Mouse (Mus musculus) left cerebral cortex, postnatal 4 days (tissue): ENCODE results near the gene Myh6. TPM values are rescaled to one million over a fixed set of nuclear protein-coding genes. Genes with fewer than 3 reads are reported as not detected.
"Not testable (repeated sequence)": the region's sequence is repeated elsewhere in the genome, so short reads cannot be mapped to it uniquely, and the experiment has no call there.

Experiments
- DNase-seq: peaks from one replicate; pipeline ENCODE4 v3.0.0-alpha.2; 2022
- intact Hi-C: fragments of 180-260 bp; cut with DNase I; formaldehyde crosslinking; loops from one replicate; pipeline ENCODE4 v1.15.1; 2025
- total RNA-seq, 2 experiments: library from RNA; stranded (reverse); gene quantifications; 2 replicates each; pipeline ENCODE4 v1.2.3; 2021

The Myh6 gene
- 1 to 10 TPM; 2.7 TPM for total RNA-seq

GRCm38 (mm10) chr14:54966320-54966977 is at the start of gene Myh6:
TSS of gene Myh6 (minus strand) at chr14:54966927.
- intact Hi-C loops = no loop called here
- no peak for DNase-seq

- DNase-seq = peak; percentile 30
Measured at GRCm38 (mm10) chr14:55015767-55016111, 49.0 kb upstream of the Myh6 start.

GRCm38 (mm10) chr14:55014991-55015766 is 48.5 kb upstream of the Myh6 start, which contains the start of gene Ngdn:
TSS of gene Ngdn (plus strand) at chr14:55015454.
- intact Hi-C loops = loop anchor here (2.0 kb wide), 1 partner anchor 116 kb away; no protein-coding TSS in a partner anchor
- DNase-seq = peak; percentile 98

More at GRCm38 (mm10) chr14:55015767-55016111, 49.0 kb upstream of the Myh6 start:
- intact Hi-C loops = loop anchor here (2.0 kb wide), 1 partner anchor 117 kb away; no protein-coding TSS in a partner anchor

DNA sequence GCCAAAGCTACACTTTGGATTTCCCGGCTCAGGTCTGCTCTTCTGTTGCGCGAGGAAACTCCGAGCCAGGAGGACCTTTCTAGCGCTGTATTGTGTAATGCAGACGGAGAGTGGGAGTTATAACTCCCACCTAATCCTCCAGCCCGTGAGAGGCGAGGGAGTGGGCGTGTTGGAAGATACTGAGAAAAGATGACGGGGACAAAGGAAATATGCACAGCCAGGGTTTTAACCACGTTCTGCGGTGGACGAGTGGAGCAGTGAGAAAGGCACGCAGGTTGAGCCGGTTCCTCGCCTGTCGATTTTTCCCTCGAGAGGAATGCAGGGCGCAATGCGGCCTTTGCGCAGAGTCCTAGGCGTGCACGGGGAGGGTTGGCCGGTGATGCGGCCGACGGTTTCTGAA is 47.9 kb upstream of the Myh6 start:
- no peak for DNase-seq
- intact Hi-C loops = loop anchor here (2.0 kb wide), 1 partner anchor 116 kb away; no protein-coding TSS in a partner anchor

- intact Hi-C loops = no loop called here
- peak; percentile 29 for DNase-seq
Measured at GRCm38 (mm10) chr14:55011116-55011515, 44.4 kb upstream of the Myh6 start.

DNA sequence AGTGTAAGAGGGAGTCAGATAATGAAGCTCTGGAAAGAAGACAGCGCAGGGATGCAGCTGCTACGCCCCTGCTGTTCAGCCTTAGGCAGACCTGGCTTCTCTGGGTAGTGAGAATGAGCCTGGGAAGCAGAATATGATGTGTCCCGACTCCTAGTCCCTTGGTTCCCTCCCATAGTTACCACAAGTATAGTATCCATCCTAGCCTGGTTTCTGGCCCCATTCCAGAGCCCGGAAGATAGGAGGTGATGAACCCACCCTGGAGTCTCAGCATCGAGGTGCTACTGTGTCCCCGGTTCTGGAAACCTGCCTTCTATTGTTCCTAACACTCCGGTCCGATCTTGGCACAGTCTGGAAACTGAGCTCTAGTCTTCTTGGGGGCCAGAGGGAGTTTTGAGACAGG is 41.7 kb upstream of the Myh6 start:
- intact Hi-C loops = loop anchor here (10.0 kb wide), 1 partner anchor 304 kb away; no protein-coding TSS in a partner anchor
- no peak for DNase-seq

GRCm38 (mm10) chr14:55007120-55007908 is 40.6 kb upstream of the Myh6 start:
- no peak for DNase-seq
- intact Hi-C loops = loop anchor here (10.0 kb wide), 1 partner anchor 303 kb away; no protein-coding TSS in a partner anchor

- intact Hi-C loops = loop anchor here (10.0 kb wide), 1 partner anchor 302 kb away; no protein-coding TSS in a partner anchor
- DNase-seq = no peak
Measured at GRCm38 (mm10) chr14:55006541-55006940, 39.8 kb upstream of the Myh6 start.

DNA sequence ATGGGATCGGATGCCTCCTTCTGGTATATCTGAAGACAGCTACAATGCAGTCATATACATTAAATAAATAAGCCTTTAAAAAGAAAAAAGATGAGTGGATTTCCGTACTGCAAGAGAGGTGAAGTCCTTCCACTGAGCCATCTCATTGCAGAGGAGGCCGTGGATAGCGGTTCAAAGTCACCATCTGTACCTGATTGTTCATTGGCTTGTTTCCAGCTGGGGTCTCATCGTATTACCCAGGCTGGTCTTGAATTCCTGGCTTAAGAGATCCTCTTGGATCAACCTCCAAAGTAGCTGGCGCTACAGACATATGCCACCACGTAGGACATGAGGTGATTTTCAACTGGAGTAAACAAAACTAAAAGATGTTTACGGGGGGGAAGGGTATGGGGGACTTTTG is 39.2 kb upstream of the Myh6 start:
- intact Hi-C loops = loop anchor here (10.0 kb wide), 1 partner anchor 301 kb away; no protein-coding TSS in a partner anchor
- DNase-seq = no peak

GRCm38 (mm10) chr14:55005506-55005905 is 38.8 kb upstream of the Myh6 start:
- DNase-seq = no peak
- intact Hi-C loops = loop anchor here (10.0 kb wide), 1 partner anchor 301 kb away; no protein-coding TSS in a partner anchor

- DNase-seq = no peak
- intact Hi-C loops = loop anchor here (10.0 kb wide), 1 partner anchor 299 kb away; no protein-coding TSS in a partner anchor
Measured at GRCm38 (mm10) chr14:55003878-55004855, 37.4 kb upstream of the Myh6 start.

DNA sequence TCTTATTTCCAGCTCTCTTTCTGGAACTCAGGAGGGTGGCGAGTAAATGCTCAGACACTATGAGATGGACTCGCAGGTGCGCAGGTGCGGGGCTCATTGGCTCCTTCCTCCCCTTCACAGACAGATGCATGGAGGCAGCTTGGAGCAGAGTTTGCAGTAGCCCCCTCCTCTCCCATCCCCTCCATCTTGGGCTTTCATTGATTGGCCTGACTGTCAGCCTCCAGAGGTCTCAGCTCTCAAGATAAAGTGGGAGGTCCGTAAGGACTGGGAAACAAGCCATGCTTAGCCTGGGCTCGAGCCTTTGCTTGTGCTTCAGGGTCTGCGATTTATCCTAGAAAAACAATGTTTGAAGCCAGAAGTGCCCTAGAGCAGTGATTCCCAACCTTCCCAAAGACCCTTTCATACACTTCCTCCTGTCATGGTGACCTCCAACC is 36.0 kb upstream of the Myh6 start:
- intact Hi-C loops = loop anchor here (10.0 kb wide), 1 partner anchor 298 kb away; no protein-coding TSS in a partner anchor

DNA sequence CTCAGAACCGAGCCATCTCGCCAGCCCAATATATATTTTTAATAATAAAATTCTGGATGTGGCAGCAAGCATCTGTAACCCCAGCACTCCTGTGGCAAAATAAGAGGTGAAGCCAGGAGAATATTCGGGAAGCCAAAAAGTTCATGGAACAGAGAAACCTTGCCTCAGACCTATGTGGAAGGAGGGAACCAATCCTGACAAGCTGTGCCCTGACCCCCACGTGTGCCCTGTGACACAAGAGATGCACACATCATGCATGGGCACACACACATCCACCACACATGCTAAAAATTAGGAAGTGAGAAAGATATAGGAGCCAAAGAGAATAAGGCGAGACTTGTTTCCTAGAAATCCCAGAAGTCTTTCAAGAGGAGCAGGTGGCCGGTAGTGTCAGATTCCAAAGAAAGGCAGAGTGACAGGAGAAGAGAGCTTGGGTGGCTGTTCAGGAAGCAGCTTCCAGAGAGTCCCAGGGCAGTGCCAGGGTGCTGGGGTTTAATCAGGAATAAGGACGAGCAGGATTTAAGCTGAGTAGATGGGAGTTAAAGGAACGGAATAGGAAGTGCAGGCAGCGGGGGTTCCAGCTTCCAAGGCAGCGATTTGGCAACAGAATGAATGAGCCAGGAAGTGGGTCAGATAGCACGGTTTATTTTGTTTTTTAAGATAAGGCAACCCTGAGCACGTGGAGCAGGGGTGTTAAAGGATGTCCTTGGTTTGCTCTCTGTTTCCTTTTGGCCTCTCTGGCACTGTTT is 35.4 kb upstream of the Myh6 start:
- intact Hi-C loops = loop anchor here (10.0 kb wide), 1 partner anchor 297 kb away; no protein-coding TSS in a partner anchor
- no peak for DNase-seq

More for the DNA sequence above, 36.0 kb upstream of the Myh6 start:
- DNase-seq = no peak

DNA sequence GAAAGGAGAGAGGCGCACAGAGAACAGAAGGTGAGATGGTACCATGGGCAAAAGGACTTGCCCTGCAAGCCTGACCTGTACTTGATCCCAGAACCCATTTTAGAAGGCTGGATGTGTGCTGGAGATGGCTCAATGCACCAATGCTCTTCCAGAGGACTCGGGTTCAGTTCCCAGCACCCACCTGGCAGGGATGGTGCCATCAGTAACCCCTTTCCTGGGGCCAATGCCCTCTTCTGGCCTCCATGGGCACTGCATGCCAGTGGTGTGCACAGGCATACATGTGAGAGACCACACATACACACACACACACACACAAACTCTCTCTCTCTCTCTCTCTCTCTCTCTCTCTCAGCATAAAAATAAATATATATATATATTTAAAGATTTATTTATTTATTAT is 34.7 kb upstream of the Myh6 start:
- no peak for DNase-seq
- intact Hi-C loops = loop anchor here (10.0 kb wide), 1 partner anchor 297 kb away; no protein-coding TSS in a partner anchor

DNA sequence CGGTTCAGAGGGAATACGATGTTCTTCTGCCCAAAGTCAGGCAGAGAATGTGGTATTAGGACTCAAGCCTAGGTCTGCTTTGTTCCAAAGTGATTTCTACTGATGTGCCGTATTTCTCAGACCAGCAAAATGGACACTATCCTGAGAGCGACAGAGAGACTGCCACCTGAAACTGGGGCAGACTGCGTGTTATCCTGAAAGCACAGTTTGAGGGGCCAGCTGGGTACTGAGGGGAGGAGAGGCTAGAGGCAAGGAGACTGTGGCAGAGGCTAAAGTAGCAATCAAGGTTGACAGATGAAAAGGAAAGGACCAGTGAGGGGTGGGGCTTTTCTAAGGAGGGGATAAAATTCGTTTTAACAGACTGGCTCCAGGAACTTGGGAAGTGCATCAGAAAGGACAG is 34.1 kb upstream of the Myh6 start:
- DNase-seq = no peak
- intact Hi-C loops = loop anchor here (10.0 kb wide), 1 partner anchor 296 kb away; no protein-coding TSS in a partner anchor

DNA sequence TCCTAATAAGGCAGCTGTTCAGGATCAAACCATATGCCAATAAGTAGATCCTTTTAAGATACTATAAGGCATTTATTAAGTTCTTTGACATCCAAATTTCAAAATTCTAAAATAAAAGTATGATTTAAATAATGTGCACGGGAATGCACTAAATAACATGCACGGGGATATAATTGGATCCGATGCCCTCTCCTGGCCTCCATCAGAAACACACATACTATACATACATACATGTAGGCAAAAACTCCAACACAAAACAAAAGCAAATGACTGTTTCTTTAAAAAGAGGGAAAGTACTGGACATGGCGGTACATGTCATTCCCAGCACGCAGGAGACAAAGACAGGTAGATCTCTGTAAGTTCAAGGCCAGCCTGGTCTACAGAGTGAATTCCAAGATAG is 33.1 kb upstream of the Myh6 start:
- intact Hi-C loops = loop anchor here (10.0 kb wide), 1 partner anchor 295 kb away; no protein-coding TSS in a partner anchor
- DNase-seq = not testable (repeated sequence)

- intact Hi-C loops = no loop called here
- DNase-seq = no peak
Measured at GRCm38 (mm10) chr14:54998680-54999079, 32.0 kb upstream of the Myh6 start.

- intact Hi-C loops = no loop called here
- DNase-seq = no peak
Measured at GRCm38 (mm10) chr14:54997297-54997696, 30.6 kb upstream of the Myh6 start.
